Mouse (Mus musculus) adrenal gland, adult (tissue): ENCODE results near the gene Pex5l.

Source experiments
- DNase-seq, 2 experiments: peaks; one replicate each; pipeline ENCODE4 v3.0.0; 2022 to 2023; ENCODE audit warnings: low spot score in 1 of 2; ENCODE audit not compliant: inconsistent age in 2 of 2

Pex5l gene

DNA sequence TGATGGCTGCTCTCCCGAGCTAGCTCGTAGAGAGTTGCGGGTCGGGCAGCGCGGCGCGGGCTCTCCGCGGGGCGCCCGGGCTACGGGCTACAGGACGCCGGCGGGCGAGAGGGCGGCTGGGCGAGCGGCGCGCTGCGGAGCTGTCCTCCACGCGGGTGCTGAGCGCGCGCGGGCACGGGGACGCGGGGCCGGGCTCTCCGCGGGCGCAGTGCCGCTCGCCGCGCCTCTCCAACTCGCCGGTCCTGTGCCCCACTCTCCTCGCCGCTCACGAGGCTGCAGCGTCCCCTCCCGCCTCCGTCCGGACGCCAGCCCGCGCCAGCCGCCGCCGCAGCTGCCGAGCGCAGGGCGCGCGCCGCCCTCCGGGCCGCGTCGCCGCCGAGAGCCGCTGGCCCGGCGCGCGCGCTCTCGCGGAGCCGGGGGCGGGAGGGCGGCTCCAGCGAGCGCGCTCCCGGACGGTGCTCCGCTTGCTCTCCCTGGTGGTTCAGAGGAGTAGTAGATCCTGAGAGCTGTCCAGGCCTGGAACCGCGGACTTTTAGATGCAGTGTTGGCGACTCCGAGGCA, at the start of gene Pex5l:
Pex5l (minus strand) TSS at position 347 of the 561 bp plus-strand sequence.
- DNase-seq: peak; percentile 63 to 83

DNA sequence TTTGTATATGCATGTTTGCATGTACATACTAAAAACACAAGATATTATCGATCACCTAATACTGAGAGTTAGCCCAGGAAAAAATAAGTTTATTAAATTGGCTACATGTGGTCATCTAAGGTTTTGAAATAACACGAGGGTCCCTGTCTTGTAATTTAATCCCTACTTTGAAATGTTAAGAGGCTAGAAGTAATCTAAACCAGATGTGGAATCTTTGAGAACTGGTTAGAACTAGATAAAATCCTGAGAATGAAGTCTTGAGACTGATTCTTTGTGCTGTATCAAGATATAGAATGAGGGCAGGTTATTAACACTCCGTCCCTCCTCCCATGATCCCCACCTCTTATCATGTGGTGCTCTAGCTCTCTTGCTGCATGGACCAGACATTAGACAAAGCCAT, 22.1 kb upstream of the Pex5l start:
- DNase-seq: no peak

DNA sequence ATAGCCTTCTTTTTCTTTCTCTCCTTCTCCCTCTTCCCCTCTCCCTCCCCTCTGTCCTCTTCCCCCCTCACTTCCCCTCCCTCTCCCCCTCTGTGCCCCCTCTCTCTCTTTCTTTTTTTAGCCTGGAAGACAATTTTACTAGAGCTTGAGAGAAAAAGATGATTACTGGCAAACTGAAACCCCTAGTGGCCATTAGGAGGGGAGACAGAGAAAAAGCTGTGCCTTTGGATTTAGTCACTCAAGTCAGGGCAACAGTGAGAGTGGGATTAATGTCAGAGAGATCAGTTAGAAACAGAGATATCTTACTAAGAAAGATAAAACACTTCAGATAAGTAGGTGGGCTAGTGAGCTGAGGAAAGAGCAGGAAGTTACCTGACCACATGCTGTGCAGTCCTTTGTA, 20.8 kb upstream of the Pex5l start:
- DNase-seq: no peak

DNA sequence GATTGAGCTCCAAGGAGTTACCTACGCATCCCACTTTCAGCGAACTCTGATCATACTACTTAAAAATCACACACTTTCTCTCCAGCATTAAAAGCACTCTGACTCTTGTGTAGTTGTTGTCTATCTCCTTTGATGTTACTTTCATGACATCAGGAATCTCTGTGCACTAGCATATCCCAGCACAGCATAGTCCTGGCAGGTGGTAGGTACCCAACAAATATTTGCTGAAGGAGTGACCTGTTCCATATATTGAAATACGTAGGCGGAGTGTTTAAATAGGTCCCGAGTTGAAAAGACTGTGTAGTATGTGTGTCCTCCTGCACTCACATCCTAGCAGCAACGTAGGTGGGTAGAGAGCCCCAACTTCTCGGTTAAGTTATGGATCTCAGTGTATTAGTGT, 545 bp upstream of the Pex5l start:
- DNase-seq: no peak

DNA sequence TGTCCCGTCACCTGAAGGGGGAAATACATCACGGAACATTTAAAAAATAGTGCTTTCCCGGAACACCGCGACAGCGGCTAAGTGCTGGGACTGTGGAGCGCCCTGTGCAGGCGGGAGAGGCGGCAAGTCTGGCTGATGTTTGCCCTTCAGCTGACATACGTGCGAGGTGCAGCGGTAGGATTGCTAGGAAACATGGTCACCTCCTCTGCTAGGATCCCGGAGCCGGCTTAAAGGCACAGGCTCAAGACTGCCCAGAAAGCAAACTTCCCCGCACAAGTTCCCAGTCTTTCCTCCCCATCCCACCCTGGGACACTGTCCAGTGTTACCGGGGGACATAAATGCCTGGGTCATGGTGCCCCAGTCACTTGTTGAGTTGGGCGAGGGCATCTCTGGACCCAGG, 649 bp downstream of the Pex5l start:
- DNase-seq: no peak

DNA sequence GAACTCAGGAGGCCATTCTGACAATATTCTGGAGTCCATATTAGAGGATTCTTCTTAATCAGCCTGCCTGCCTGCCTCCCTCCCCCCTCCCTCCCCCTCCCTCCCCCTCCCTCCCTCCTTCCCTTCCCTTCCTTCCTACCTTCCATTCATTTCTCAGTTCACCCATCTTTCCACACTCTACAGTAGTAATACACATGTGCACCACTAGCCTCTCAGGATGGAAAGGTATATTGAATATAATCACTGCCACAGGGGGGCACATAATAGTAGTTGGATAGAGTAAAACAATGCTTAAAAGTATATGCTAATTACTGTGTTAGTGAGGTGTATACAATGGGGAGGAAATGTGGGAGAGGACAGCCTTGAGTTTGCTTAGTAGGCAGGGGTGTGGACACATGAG, 13.1 kb downstream of the Pex5l start:
- no peak for DNase-seq

DNA sequence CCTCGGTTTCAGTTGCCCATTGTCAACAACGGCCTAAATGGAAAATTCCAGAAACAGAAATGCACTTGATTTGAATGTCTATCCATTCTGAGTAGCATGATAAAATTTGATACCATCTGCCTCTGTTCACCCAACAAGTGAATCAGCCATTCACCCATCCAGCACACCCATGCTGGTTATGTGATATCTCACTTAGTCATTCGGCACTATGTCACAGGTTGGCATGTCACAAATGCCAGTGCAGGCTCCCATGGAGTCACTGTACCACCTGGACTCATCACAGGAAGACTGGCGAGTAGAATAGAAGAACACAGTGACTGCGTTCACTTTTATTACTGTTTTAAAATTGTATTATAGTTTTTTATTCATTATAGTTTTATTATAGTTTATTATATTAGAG, 18.3 kb downstream of the Pex5l start:
- no peak for DNase-seq

DNA sequence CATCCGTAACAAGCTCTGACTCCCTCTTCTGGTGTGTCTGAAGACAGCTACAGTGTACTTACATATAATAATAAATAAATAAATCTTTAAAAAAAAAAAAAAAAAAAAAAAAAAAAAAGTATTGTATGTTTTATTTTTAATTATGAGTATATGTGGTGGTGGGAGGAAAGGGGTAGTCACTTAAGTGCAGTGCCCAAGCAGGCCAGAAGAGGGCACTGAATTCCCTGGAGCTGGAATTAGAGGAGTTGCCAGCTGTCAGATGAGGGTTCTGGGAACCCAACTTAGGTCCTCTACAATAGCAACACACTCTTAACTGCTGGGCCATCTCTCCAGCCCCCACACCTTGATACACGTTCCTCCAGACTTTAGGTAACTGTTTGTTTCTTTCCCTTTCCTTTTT, 37.3 kb downstream of the Pex5l start:
- DNase-seq: no peak

DNA sequence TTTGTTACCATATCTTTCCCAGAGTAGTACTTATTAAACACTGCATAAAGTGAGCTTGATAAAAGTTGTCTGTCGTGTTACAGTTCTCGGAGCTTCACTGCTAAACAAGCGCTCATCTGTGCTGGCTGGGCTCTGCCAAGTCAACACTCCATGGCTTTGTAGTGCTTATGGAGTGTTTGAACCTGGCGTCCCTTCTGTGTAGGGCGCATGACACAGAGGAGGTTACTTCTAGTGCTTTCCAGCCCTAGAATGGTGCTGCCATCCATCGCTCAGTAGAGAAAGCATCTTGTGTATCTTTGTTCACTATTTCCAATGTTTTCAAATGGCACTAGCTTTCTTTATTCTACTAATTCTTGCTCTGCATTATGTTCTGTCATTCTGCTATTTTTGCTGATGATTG, 39.5 kb downstream of the Pex5l start:
- no peak for DNase-seq

DNA sequence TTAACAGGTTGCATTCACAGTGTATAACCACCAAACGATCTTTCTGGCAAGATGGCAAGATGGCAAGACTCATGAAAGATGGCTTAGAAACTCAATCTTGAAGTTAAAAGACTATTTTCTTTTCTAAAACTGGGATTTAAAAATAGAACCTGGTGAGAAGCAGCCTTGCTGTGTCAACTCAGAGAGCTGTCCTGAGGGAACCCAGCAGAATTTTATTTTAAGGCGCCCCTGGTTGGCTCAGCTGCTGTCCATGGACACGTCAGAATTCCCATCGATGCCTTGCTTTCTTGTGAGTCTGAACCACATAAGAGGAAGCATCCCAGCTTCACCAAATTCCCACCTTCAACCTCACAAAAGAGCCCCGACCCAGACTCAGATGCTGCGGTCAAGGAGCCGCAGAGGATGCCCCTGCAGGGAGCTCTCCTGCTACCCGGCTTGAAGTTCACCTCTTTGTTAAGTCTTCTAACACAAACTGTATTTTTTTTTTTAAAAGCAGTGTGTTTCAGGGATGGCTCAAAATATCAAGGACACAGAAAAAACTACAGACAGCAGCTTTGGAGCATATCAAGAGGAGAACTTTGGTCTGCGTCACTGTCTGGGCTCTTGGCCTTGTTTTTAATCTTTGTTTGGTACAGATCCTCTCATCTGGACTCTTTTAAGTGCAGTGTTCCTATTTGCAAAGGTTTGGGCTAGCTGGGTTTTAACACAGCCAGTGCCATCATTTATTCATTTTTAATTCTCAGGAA, 44.3 kb downstream of the Pex5l start:
- DNase-seq: peak; percentile 40 to 51

DNA sequence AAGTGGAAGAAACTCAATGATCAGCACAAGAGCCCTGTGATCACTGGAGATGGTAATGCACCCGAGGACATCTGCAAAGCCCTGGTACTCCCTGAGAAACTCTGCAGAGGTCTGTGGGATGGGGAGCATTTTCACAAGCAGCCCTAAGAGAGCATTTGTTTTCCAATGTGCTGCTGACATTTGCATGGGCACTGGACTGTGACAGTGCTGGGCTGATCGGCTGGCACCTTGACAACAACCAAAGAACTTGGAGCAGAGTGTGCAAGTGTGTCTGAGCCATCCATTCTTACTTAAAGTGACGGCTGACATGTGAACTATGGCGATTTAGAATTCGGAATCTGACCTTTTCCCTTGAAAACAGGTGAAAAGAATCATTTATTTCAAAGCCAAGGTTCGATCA, 49.4 kb downstream of the Pex5l start:
- DNase-seq: no peak

DNA sequence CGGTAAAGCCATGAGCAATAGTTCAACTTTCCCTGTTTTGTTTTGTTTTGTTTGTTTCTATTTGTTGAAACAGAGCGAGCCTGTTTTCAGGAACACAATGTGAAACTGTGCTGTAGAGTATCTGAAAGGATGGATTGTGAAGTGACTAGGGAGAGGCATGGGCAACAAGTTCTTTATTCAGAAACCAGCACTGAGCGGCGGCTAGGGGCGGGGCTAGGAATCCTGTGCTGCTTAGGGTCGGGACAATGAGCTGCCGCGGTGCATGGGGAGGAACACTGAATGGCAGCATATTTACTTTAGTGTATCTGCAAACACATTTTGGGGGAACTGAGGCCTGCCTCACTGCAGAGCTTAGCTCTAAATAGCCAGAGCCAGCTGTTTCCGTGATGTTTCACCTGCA, 53.0 kb downstream of the Pex5l start:
- DNase-seq: no peak

DNA sequence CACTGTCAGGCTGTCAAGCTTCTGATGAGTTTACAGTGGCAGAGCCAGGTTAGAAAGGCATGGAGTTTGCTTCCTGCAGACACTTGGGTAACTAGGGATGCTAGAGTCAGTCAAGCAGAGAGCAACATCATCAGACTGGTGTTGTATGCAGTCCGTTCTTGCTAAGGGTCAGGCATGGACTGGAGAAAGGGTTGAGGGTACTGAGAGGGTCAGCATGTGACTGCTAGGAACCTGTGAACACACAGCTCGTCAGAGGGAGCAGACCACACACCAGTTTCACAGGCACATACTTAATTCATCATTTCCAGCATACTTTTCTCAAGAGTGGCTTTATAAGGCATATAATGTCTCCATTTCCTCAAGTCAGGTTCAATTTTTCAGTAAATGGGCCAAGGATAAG, 53.6 kb downstream of the Pex5l start:
- no peak for DNase-seq

DNA sequence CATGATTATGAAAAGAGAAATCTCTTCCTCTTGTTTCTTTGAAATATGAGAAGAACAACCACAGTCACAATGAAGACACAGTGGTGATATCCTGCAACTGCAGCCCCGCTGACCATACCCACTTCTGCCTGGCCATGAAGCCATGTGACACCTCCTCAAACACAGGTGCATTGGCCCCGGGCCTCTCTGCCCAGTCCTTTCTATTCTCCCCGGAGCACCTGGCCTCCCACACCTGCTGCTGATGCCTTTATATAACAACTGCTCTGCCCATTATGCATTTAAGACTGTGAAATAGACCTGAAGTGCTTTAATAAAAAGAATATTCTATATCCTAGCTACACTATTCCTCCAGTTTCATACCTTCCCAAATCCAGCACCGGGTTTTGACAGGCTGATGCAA, 54.8 kb downstream of the Pex5l start:
- DNase-seq: no peak

DNA sequence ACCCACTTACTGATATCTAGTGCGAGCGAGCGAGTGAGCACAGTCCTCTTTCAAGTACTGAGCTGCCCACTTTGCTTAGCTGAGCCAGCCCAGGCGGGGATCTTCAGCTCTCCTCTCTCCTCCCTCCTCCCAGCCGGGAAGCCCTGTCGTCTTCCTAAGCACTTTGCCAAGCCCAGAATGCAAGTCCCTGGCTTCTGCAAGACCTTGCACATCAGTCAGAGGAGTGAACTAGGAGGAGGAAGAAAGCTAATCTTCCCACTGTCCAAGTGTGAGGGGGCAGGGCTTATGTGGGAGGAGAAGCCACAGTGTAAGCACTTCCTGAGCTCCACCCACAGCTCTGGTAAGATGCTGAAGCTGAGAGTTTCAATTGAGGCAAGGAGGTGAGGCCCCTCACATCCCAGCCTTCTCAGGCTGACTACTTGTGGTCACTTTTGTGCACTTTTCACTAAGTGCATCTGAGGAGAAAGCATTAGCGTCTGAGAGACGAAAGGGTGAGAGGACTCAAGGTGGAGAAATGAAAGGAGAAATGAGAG, 60.2 kb downstream of the Pex5l start:
- DNase-seq: no peak

DNA sequence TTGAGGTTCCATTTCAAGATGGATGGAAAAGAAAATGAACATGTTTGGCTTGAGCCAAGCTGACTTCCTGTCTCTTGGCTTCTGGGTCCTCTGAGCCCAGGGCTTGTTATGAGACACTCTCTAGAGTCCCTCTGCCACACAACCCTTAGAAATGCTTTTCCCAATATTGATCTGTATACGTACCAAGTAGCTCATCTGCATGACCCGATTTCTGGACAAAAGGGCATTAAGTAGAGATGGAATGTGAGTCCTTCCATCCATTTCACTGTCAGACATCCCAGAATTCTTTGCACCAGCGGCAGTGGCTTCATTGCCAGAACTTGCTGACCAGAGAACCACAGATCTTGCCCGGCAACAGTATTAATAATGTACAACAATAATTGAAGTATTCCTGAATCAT, 61.3 kb downstream of the Pex5l start:
- DNase-seq: no peak

DNA sequence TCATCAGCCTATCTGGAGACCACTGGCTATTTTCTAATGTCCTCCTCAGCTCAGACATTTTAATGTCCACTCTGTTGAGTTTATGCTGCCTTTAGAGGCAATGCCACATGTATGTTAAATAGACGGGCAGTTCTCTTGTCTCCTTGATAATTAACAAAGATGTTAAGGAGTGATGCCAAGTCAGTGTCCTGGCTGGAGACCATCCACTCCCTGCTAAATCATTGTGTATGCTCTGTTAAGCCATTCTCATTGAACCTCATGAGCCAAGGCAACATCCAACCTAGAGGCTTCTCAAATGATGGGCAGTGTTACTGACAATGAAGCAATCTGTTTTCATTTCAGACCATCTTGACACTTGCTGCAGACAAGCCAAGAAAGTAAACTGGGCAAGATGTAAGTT, 63.4 kb downstream of the Pex5l start:
- no peak for DNase-seq

DNA sequence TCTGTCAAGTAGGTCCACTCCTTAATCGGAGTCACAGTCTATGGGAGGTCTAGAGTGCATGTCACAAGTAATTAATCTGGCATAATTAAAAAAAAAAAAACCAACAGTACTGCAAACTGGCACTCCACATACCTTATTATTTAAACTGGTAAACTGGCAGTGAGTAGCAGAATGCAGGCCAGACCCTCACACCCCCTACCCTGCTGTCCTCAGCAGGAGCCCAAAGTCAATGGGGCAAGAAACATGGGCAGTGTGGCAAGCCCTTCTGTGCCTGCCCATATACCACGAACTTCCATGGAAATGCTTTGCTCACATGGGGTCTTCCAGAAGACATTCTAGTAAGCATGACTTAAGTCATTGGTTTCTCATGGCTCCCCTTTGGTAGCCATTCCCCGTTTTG, 63.9 kb downstream of the Pex5l start:
- no peak for DNase-seq

DNA sequence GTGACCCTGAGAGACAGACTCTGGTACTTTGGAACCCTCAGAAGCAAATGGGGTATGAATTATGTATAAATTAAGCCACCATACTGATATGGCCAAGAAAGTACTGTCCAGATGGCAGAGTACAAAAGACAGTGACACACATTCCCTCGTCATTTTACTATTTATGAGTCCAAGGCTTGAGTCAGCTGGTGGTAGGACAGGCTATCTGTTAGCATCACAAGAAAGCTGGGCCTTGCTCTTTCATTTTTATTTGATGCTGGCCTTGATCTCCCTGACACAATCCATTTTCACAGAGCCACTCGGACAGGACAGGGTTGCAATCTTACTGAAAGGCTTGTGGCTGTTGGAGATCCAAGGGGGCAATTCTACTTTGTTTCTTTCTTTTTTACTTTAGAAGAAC, 67.4 kb downstream of the Pex5l start:
- DNase-seq: peak; percentile 34 to 79

DNA sequence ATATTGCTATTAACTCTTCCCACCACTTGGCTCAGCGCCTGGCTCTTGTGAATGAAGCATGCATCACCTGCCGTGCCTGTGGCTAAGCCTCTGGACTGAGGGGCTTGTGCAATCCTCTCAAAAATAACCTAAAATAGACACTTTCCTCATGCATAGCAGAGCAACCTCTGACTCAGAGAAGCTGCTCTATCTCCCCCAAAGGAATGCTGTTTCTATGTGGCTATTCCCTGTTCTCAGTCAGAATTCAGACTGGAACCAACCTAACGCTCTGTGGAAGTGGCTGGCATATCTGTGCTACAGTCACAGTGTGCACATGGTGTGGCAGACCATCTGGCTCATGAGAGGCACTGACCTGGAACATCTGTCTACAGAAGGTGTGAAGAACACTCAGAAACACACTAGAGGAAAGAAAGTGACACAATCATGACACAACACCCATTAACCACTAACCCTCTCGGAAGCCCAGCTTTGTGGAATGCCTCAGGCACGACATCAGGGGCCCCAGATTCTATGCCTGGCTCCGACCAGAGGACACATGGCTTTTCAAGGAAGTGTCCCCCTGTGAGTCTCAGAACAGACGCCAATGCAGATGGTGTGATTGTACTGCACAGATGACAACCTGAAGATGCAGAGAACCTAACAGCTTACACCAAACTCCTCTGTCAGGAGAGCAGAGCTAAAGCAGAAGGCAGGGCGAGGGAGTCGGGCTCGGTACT, 68.6 kb downstream of the Pex5l start:
- peak in 1 of 2 experiments; percentile 24 for DNase-seq

DNA sequence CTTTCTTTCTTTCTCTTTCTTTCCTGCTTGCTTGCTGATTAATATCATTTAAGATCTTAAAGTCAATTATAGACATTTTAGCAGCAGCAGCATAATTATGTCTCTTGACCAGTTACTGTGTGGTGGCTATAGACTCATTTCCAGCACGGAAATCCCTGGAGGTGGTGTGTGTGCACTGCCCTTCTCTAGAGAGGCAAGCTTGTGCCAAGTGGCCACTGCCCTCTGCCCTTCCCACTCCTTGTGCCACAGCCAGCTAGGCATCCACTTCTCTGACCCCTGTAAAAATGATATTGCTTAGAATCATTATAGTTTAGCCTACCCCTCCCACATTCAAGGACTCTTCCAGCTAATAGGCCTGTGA, 69.2 kb downstream of the Pex5l start:
- DNase-seq: no peak

DNA sequence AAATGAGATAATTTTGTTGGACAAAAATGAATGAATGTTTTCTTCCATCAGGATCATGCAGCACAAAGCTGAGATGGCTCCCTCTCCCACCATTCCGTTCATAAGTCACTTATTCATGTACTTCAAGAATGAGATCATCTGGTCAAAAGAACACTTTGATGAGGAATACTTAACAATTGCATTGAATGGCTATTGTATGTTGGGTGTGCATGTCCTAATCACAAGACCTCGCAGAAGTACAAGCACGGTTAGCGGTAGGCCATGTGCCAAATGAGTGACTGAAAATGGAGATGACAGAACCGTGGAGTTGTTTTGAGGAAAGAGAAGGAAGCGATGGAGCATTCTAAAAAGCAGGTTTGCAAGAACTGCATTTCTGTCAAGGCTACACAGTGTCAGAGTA, 72.3 kb downstream of the Pex5l start:
- DNase-seq: no peak
